Mouse (Mus musculus) kidney, adult 2 months (tissue): ENCODE measurements around the gene Ripor2. TPM values are rescaled to one million over a fixed set of nuclear protein-coding genes. Genes with fewer than 3 reads are reported as not detected.

Source experiments
- DNase-seq: peaks from one replicate; pipeline ENCODE4 v3.0.0; 2021
- H3K27ac ChIP-seq: fragments of 200-500 bp; 2 replicates; pipeline ENCODE4 v1.5.1; 2012; ENCODE audit warnings: low read depth, low read length, control low read depth, inconsistent platforms; ENCODE audit not compliant: insufficient read depth
- H3K27me3 ChIP-seq: fragments of 200-500 bp; replicated peaks from 2 replicates; pipeline ENCODE4 v1.6.1; 2012; ENCODE audit warnings: mild to moderate bottlenecking, moderate library complexity, low read length, inconsistent platforms; ENCODE audit not compliant: control insufficient read depth, insufficient read depth
- H3K36me3 ChIP-seq: fragments of 200-500 bp; 2 replicates; pipeline ENCODE4 v1.6.1; 2012; ENCODE audit warnings: mild to moderate bottlenecking, moderate library complexity, low read length, inconsistent platforms; ENCODE audit not compliant: control insufficient read depth, insufficient read depth
- H3K4me1 ChIP-seq: fragments of 200-500 bp; 2 replicates; pipeline ENCODE4 v1.6.1; 2011; ENCODE audit warnings: low read length; ENCODE audit not compliant: control insufficient read depth, insufficient read depth
- H3K4me3 ChIP-seq: fragments of 200-500 bp; 2 replicates; pipeline ENCODE4 v1.5.1; 2011; ENCODE audit warnings: mild to moderate bottlenecking, low read depth, low read length, control low read depth; ENCODE audit not compliant: insufficient read depth
- CTCF ChIP-seq: fragments of 200-500 bp; conservative IDR thresholded peaks from 2 replicates; pipeline ENCODE4 v1.5.1; 2011; ENCODE audit warnings: low read depth, mild to moderate bottlenecking, control low read depth, low read length, moderate library complexity, mixed read lengths; ENCODE audit not compliant: insufficient read depth, insufficient read length
- POLR2A ChIP-seq: fragments of 200-500 bp; IDR thresholded peaks from one replicate; pipeline ENCODE4 v1.6.1; 2011; ENCODE audit warnings: low read depth, low read length, control low read depth
- WGBS: fragments of 180-500 bp; shearing (Covaris S2); methylation state at CpG from one replicate; pipeline ENCODE4 v1.1.7; 2018; 5-methylcytosine and 5-hydroxymethylcytosine counted together
- polyA plus RNA-seq: library from polyadenylated mRNA; depleted of rRNA; stranded (reverse); fragments of >200 nt; gene quantifications from 2 replicates; pipeline ENCODE4 v1.2.3, GENCODE M21; 2012

Gene Ripor2
- polyA plus RNA-seq, 1 experiment: 3.7 TPM

DNA sequence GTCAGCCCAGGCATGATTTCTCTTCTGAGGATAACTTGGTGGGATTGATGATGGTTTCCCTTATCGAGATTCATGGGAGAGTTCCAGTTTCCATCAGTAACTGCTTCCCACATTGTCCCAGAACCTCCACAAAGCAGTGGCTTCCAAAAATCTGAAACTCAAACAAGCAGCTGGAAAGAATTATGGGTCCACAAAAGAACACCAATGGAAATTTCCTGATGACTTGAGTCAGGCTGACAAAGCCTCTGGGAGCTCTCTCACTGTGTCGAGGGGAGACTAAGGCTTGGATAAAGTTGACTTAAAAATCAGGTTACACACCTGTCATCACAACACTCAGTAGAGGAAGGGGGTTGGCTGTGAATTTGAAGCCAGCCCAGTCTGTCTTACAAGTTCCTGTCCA lies 67.1 kb downstream of the Ripor2 start:
- Histone ChIP-seq H3K27ac (no peak overlapping the region), H3K4me3 (no peak overlapping the region), H3K4me1 (no peaks in the 10 kb centered on the region), H3K27me3 (no peaks in the 10 kb centered on the region), H3K36me3 (no peaks in the 10 kb centered on the region)
- no peak for DNase-seq
- 64% methylated on average over 2 of the region's 2 CpGs for WGBS
- no peak for TF ChIP-seq POLR2A
- no peak for TF ChIP-seq CTCF

DNA sequence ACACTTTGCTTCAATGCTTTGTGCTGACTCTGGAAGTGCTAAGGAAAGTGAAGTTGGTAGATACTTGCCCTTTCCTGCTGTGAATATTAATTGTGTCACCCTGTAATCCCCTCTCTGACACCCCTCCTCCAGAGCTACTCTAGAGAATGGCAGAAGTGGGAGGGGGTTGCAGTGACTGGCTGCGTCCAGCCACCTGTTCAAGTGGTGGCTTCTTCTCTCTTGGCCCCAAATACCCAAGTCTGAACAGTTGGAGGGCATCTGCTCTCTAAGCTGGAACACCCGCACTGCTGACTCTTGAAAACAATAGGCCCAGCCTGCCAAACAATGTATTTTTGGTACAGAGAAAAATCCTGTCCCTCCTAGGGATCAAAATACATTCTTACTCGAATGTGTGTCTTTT lies 69.0 kb downstream of the Ripor2 start:
- DNase-seq: no peak
- Histone ChIP-seq H3K27me3 (no peaks in the 10 kb centered on the region), H3K4me3 (no peak overlapping the region), H3K36me3 (no peaks in the 10 kb centered on the region), H3K27ac (no peak overlapping the region), H3K4me1 (no peaks in the 10 kb centered on the region)
- WGBS: 65% methylated on average over 3 of the region's 3 CpGs
- TF ChIP-seq CTCF (no peak), POLR2A (no peak)

DNA sequence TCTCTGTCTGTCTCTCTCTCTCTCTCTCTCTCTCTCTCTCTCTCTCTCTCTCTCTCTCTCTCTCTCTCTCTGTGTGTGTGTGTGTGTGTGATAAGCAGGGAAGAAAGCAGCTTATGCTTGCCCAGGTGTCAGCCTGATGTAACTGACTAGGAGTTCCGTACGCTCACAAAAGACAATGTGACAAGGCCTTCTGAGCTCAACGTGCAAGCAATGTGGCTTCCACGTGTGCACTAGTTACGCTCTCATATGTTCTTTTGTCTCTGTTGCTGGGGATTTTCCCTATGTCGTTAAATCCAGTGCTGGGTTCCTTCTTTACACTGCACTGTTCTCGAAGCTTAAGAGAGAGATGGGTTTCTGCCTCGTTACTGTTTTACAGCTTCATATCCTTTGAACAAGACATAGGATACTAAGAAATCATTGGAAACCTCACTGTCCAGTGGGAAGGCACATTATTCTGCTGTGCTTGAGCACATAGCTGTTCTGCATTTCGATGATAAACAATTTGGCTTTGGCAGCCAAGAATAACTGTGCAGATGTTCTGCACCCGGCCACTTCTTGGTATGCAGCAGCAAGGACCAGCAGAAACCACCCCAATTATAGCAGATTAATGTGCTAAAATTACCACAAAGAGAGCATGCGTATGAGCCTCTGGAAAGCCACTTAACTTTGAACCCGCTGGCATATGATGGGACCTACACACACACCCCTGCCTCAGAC lies 73.1 kb downstream of the Ripor2 start:
- Histone ChIP-seq H3K27me3 (no peaks in the 10 kb centered on the region), H3K36me3 (no peaks in the 10 kb centered on the region), H3K4me1 (no peaks in the 10 kb centered on the region), H3K27ac (no peak overlapping the region), H3K4me3 (no peak overlapping the region)
- 63% methylated on average over 12 of the region's 12 CpGs for WGBS
- TF ChIP-seq POLR2A (no peak), CTCF (no peak)
- no peak for DNase-seq

DNA sequence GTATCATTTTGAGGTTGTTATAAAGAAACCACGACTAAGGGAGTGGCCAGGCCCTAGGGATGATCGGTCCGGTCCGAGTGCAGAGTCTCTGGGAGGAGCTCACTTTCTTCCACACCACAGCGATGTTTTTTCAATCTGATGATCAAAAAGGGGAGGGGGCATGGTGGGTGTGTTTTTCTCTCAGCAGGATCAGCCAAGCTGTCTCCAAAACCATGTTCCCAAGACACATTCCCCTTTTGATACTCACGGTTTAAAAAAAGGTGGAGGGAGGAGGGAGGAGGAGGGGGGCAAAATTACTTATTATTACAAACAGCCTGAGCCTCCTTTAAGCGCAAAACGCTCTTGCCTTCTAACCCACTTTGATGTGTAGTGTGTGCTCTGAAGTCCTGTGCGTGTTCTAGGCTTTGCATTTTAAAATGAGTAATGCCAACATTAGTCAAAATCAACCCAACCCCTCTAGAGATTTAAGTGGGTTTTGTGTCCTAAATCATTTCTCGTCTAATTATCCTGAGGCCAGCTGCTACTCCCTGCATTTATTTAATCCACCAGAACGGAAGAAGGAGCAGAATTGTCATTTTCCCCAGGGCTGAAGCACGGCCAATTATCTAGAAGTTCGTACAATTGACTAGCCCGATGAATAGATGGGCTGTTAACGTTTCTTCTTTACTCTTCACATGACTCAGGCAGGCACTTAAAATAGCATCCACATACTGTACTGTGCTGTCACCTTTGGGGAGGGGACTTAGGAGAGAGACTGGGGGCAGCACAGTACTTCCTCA lies 74.9 kb downstream of the Ripor2 start:
- no peaks in the 10 kb centered on the region for H3K27me3 ChIP-seq
- WGBS: 53% methylated on average over 15 of the region's 15 CpGs
- H3K27ac ChIP-seq: no peak overlapping the region
- H3K4me1 ChIP-seq: no peaks in the 10 kb centered on the region
- no peak for DNase-seq
- TF ChIP-seq CTCF: no peak
- no peak for TF ChIP-seq POLR2A
- H3K36me3 ChIP-seq: no peaks in the 10 kb centered on the region
- H3K4me3 ChIP-seq: no peak overlapping the region

DNA sequence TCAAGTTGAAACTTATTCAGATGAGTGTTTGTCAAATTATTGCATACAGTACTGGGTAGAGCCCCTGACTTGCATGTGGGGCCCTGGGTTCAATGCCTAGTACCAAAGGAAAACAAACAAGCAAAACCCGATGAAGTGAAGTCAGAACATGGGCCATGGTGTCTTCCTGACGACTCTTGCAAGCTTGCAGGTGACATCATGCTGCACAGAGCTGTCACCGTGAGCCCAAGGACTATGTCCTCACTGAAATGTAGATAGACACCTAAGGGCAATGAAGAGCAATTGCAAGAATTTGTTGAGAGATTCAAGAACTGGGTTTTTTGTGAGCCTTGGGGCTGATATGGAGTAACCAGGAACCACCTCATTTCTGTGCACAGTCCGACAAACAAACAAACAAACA lies 84.8 kb downstream of the Ripor2 start:
- no peak for DNase-seq
- no peaks in the 10 kb centered on the region for H3K36me3 ChIP-seq
- no peaks in the 10 kb centered on the region; the same call in 1 of the 2 replicates for H3K27me3 ChIP-seq
- no peak overlapping the region for H3K4me3 ChIP-seq
- TF ChIP-seq CTCF: no peak
- no peak for TF ChIP-seq POLR2A
- 78% methylated on average over 4 of the region's 4 CpGs for WGBS
- H3K27ac ChIP-seq: no peak overlapping the region
- no peaks in the 10 kb centered on the region for H3K4me1 ChIP-seq

DNA sequence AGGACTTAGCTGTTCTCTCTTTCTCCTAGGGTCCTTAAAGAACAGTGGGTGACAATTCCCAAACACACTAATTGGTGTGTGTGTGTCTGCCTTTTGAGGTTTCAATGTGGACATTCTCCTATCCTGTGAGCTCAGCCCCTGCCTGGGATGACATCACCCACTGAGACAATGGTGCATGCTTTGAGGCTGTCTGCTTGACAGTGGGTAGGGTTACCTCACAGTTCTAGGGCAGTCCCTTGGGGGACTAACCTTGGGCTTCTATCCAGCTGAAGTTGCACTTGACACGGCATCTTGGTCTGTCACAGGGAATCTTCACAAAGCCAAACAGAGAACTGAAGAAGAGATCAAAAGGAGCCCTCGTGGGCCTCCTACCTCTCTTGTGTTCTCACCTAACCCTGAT lies 86.6 kb downstream of the Ripor2 start:
- no peak for DNase-seq
- TF ChIP-seq POLR2A: no peak
- no peak for TF ChIP-seq CTCF
- 66% methylated on average over 2 of the region's 2 CpGs for WGBS

DNA sequence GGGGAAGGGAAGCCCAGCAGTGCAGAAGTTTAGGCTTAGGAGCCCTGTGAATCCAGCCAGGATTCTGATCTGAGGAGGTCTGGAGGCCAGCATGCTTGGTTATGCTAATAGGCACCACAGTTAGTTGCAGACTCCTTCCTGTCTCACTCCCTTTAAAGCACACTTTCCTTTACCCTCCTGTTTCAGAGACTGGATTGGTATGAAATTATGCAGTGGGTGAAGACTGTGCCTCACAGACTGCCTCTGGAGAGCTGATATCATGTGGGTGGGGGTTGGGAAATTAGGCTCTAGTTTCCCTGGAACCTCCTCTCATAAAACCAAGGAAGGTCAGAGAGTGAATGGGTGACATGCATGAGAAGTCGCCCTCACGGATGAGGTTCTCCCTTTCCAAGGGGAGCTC lies 88.7 kb downstream of the Ripor2 start:
- Histone ChIP-seq H3K4me1 (no peaks in the 10 kb centered on the region), H3K4me3 (no peak overlapping the region), H3K27ac (no peak overlapping the region), H3K27me3 (no peaks in the 10 kb centered on the region), H3K36me3 (no peaks in the 10 kb centered on the region)
- no peak for DNase-seq
- TF ChIP-seq POLR2A (no peak), CTCF (no peak)
- 41% methylated on average over 2 of the region's 2 CpGs for WGBS

More for the DNA sequence above, 86.6 kb downstream of the Ripor2 start:
- Histone ChIP-seq H3K27me3 (no peaks in the 10 kb centered on the region), H3K4me1 (no peaks in the 10 kb centered on the region), H3K36me3 (no peaks in the 10 kb centered on the region), H3K27ac (no peak overlapping the region), H3K4me3 (no peak overlapping the region)
